Mouse (Mus musculus): ENCODE data around the gene Adprhl1. TPM values are rescaled to one million over a fixed set of nuclear protein-coding genes. Genes with fewer than 3 reads are reported as not detected.

Gene Adprhl1
- polyA plus RNA-seq, 1 experiment from 2014 or later, result 0.27 TPM

DNA sequence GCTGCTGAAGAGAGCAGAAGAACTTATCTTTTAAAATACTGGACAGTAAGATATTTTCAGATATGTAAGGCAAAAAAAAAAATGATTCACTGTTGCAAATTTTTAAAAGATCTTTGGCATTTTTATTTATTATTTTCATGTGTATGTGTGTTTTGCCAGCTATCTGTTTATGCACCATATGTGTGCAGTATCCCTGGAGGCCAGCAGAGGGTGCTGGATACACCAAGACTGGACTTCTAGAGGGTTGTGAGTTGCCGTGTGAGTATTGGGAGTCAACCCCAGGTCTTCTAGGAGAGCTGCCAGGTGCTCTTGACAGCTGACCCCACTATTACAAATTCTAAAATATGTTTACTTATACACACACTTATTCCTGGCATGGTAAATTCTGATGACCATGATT, 29.2 kb upstream of the Adprhl1 start:
- 84% methylated on average over 1 of the region's 1 CpGs for WGBS
- ATAC-seq (replicated peaks; ENCODE audit: low FRiP score, low TSS enrichment, low read depth), result no peak
- H3K27ac ChIP-seq (ENCODE audit: low read depth), result no peak overlapping the region

GRCm38 (mm10) chr8:13276941-13277447, 23.0 kb upstream of the Adprhl1 start:
- WGBS, result 84% methylated on average over 5 of the region's 5 CpGs
- Histone ChIP-seq H3K27me3 (replicated peaks; ENCODE audit: control insufficient read depth, insufficient read depth, low read length) (no peaks in the 10 kb centered on the region), H3K9me3 (ENCODE audit: control insufficient read depth, low read length) (no peaks in the 10 kb centered on the region), H3K9ac (ENCODE audit: low read length) (no peak overlapping the region), H3K4me2 (ENCODE audit: low read length) (no peak overlapping the region), H3K4me3 (ENCODE audit: low read depth, low read length) (no peak overlapping the region), H3K36me3 (ENCODE audit: control insufficient read depth, insufficient read depth, low read length) (peaks cover 12% of the 10 kb centered on the region; the same call in 1 of the 2 replicates), H3K27ac (ENCODE audit: low read depth) (no peak overlapping the region), H3K4me1 (replicated peaks; ENCODE audit: control insufficient read depth, insufficient read depth, low read length) (no peaks in the 10 kb centered on the region)
- no peak for ATAC-seq (replicated peaks; ENCODE audit: low FRiP score, low TSS enrichment, low read depth)
- DNase-seq (ENCODE audit: low spot score), result no peak

More for the DNA sequence above, 29.2 kb upstream of the Adprhl1 start:
- Histone ChIP-seq H3K4me2 (ENCODE audit: low read length) (no peak overlapping the region), H3K36me3 (ENCODE audit: control insufficient read depth, insufficient read depth, low read length) (0 out of 2 replicates have a peak, but pooled peaks cover 3% of the 10 kb centered on the region), H3K27me3 (replicated peaks; ENCODE audit: control insufficient read depth, insufficient read depth, low read length) (no peaks in the 10 kb centered on the region), H3K9me3 (ENCODE audit: control insufficient read depth, low read length) (no peaks in the 10 kb centered on the region), H3K9ac (ENCODE audit: low read length) (no peak overlapping the region), H3K4me3 (ENCODE audit: low read depth, low read length) (no peak overlapping the region), H3K4me1 (replicated peaks; ENCODE audit: control insufficient read depth, insufficient read depth, low read length) (peaks cover 7% of the 10 kb centered on the region)
- DNase-seq (ENCODE audit: low spot score), result no peak

- H3K9ac ChIP-seq (ENCODE audit: low read length), result no peak overlapping the region
- H3K4me1 ChIP-seq (replicated peaks; ENCODE audit: control insufficient read depth, insufficient read depth, low read length), result no peaks in the 10 kb centered on the region
- no peak overlapping the region for H3K4me2 ChIP-seq (ENCODE audit: low read length)
- no peak overlapping the region for H3K27ac ChIP-seq (ENCODE audit: low read depth)
- H3K27me3 ChIP-seq (replicated peaks; ENCODE audit: control insufficient read depth, insufficient read depth, low read length), result no peaks in the 10 kb centered on the region
- H3K36me3 ChIP-seq (ENCODE audit: control insufficient read depth, insufficient read depth, low read length), result peaks cover 24% of the 10 kb centered on the region
- 83% methylated on average over 5 of the region's 5 CpGs for WGBS
- no peak for DNase-seq (ENCODE audit: low spot score)
- H3K4me3 ChIP-seq (ENCODE audit: low read depth, low read length), result no peak overlapping the region
- no peaks in the 10 kb centered on the region for H3K9me3 ChIP-seq (ENCODE audit: control insufficient read depth, low read length)
- ATAC-seq (replicated peaks; ENCODE audit: low FRiP score, low TSS enrichment, low read depth), result no peak
These were observed 18.9 kb upstream of the Adprhl1 start for GRCm38 (mm10) chr8:13272834-13273233.

GRCm38 (mm10) chr8:13267566-13267965, 13.6 kb upstream of the Adprhl1 start:
- DNase-seq (ENCODE audit: low spot score), result no peak

DNA sequence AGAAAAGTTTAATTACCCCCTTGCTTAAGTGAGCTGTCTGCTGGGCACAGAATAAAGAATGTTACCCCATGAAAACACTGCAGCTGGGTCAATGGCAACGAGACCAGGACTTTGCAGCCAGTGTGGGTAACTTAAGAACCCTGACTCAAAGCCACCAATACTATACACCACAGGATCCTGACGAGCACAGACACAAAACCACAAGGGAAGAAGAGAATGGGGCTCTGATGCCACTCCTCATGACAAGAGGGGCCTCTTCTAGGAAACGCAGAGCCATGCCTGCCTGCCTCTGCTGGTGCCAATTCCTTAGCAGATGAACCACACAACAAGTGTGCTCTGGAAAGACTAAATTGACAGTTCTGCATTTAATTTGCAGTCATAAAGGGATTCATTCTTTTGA, 9.4 kb upstream of the Adprhl1 start:
- DNase-seq (ENCODE audit: low spot score) (no peak), ATAC-seq (replicated peaks; ENCODE audit: low FRiP score, low TSS enrichment, low read depth) (no peak)
- WGBS, result 67% methylated on average over 3 of the region's 3 CpGs
- Histone ChIP-seq H3K27ac (ENCODE audit: low read depth) (no peak overlapping the region), H3K36me3 (ENCODE audit: control insufficient read depth, insufficient read depth, low read length) (peaks cover 14% of the 10 kb centered on the region), H3K4me2 (ENCODE audit: low read length) (no peak overlapping the region), H3K9me3 (ENCODE audit: control insufficient read depth, low read length) (no peaks in the 10 kb centered on the region), H3K9ac (ENCODE audit: low read length) (no peak overlapping the region), H3K4me1 (replicated peaks; ENCODE audit: control insufficient read depth, insufficient read depth, low read length) (no peaks in the 10 kb centered on the region), H3K27me3 (replicated peaks; ENCODE audit: control insufficient read depth, insufficient read depth, low read length) (no peaks in the 10 kb centered on the region), H3K4me3 (ENCODE audit: low read depth, low read length) (no peak overlapping the region)

More at GRCm38 (mm10) chr8:13267566-13267965, 13.6 kb upstream of the Adprhl1 start:
- peaks cover 21% of the 10 kb centered on the region; the same call in 1 of the 2 replicates for H3K36me3 ChIP-seq (ENCODE audit: control insufficient read depth, insufficient read depth, low read length)
- no peaks in the 10 kb centered on the region for H3K27me3 ChIP-seq (replicated peaks; ENCODE audit: control insufficient read depth, insufficient read depth, low read length)
- ATAC-seq (replicated peaks; ENCODE audit: low FRiP score, low TSS enrichment, low read depth), result no peak
- H3K4me3 ChIP-seq (ENCODE audit: low read depth, low read length), result no peak overlapping the region
- no peak overlapping the region for H3K27ac ChIP-seq (ENCODE audit: low read depth)
- H3K9me3 ChIP-seq (ENCODE audit: control insufficient read depth, low read length), result no peaks in the 10 kb centered on the region
- 71% methylated on average over 2 of the region's 2 CpGs for WGBS
- H3K9ac ChIP-seq (ENCODE audit: low read length), result no peak overlapping the region
- no peak overlapping the region for H3K4me2 ChIP-seq (ENCODE audit: low read length)
- no peaks in the 10 kb centered on the region for H3K4me1 ChIP-seq (replicated peaks; ENCODE audit: control insufficient read depth, insufficient read depth, low read length)

GRCm38 (mm10) chr8:13253413-13253812, 549 bp downstream of the Adprhl1 start:
- WGBS, result 84% methylated on average over 5 of the region's 5 CpGs
- Histone ChIP-seq H3K9ac (ENCODE audit: low read length) (no peak overlapping the region), H3K27ac (ENCODE audit: low read depth) (no peak overlapping the region), H3K9me3 (ENCODE audit: control insufficient read depth, low read length) (no peaks in the 10 kb centered on the region), H3K4me2 (ENCODE audit: low read length) (no peak overlapping the region), H3K27me3 (replicated peaks; ENCODE audit: control insufficient read depth, insufficient read depth, low read length) (no peaks in the 10 kb centered on the region), H3K4me3 (ENCODE audit: low read depth, low read length) (no peak overlapping the region), H3K36me3 (ENCODE audit: control insufficient read depth, insufficient read depth, low read length) (peaks cover 26% of the 10 kb centered on the region), H3K4me1 (replicated peaks; ENCODE audit: control insufficient read depth, insufficient read depth, low read length) (no peaks in the 10 kb centered on the region)
- ATAC-seq (replicated peaks; ENCODE audit: low FRiP score, low TSS enrichment, low read depth) (no peak), DNase-seq (ENCODE audit: low spot score) (no peak)

DNA sequence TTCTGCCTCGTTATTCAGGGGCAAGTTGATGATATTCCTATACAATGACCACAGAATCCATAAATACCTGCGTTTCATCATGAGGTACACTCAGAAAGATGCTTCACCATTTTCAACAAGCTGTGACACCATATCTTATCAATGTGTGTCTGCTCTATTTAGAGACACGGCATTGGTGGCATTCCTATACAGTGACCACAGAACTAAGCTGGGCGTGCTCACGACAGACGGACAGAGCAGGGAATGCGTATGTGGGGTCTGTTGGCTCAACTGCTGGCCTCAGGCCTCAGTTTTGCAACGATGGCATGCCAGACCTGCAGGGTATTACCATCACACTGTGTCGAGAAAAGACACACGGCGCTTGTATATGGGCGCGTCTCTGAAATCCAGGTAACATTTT, 1.1 kb downstream of the Adprhl1 start:
- no peaks in the 10 kb centered on the region for H3K9me3 ChIP-seq (ENCODE audit: control insufficient read depth, low read length)
- no peak overlapping the region for H3K27ac ChIP-seq (ENCODE audit: low read depth)
- no peak overlapping the region for H3K4me2 ChIP-seq (ENCODE audit: low read length)
- ATAC-seq (replicated peaks; ENCODE audit: low FRiP score, low TSS enrichment, low read depth) (no peak), DNase-seq (ENCODE audit: low spot score) (no peak)
- no peaks in the 10 kb centered on the region for H3K27me3 ChIP-seq (replicated peaks; ENCODE audit: control insufficient read depth, insufficient read depth, low read length)
- no peak overlapping the region for H3K4me3 ChIP-seq (ENCODE audit: low read depth, low read length)
- peaks cover 22% of the 10 kb centered on the region for H3K36me3 ChIP-seq (ENCODE audit: control insufficient read depth, insufficient read depth, low read length)
- no peak overlapping the region for H3K9ac ChIP-seq (ENCODE audit: low read length)
- WGBS, result 90% methylated on average over 13 of the region's 13 CpGs
- no peaks in the 10 kb centered on the region for H3K4me1 ChIP-seq (replicated peaks; ENCODE audit: control insufficient read depth, insufficient read depth, low read length)

DNA sequence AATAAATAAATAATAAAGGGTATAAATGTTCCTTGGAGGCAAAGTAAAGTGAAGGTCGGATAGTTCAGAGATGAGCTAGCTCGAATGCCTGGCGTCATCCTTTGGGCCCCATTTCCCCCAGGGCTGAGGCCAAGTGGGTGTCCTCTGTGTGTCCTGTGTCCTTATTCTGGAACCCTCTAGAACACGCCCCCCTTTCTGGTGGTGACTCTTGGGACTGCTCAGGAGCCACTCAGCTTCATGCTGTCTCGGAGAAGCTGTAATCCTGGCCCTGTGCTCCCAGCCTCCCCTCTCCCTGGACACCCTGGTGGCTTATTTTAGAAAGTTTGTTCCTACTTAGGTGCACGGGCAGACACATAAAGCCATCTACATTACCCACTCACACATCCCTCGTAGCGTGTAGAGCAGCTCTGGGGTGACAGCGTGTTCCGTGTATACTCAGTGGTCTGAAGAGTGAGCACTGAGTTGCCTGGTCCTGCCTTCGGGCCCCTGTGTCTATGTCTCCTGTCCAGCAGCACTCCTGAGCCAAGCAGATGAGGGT, 9.6 kb downstream of the Adprhl1 start:
- Histone ChIP-seq H3K27me3 (replicated peaks; ENCODE audit: control insufficient read depth, insufficient read depth, low read length) (no peaks in the 10 kb centered on the region), H3K36me3 (ENCODE audit: control insufficient read depth, insufficient read depth, low read length) (no peaks in the 10 kb centered on the region), H3K4me3 (ENCODE audit: low read depth, low read length) (no peak overlapping the region), H3K4me2 (ENCODE audit: low read length) (no peak overlapping the region), H3K27ac (ENCODE audit: low read depth) (no peak overlapping the region), H3K9ac (ENCODE audit: low read length) (no peak overlapping the region), H3K4me1 (replicated peaks; ENCODE audit: control insufficient read depth, insufficient read depth, low read length) (no peaks in the 10 kb centered on the region), H3K9me3 (ENCODE audit: control insufficient read depth, low read length) (no peaks in the 10 kb centered on the region)
- DNase-seq (ENCODE audit: low spot score) (no peak), ATAC-seq (replicated peaks; ENCODE audit: low FRiP score, low TSS enrichment, low read depth) (no peak)
- 86% methylated on average over 11 of the region's 11 CpGs for WGBS
